Mouse (Mus musculus): ENCODE measurements around the gene Frmd8. TPM values are rescaled to one million over a fixed set of nuclear protein-coding genes. Genes with fewer than 3 reads are reported as not detected.

Gene Frmd8
- polyA plus RNA-seq, 1 experiment from 2014 or later, result 44.6 TPM

DNA sequence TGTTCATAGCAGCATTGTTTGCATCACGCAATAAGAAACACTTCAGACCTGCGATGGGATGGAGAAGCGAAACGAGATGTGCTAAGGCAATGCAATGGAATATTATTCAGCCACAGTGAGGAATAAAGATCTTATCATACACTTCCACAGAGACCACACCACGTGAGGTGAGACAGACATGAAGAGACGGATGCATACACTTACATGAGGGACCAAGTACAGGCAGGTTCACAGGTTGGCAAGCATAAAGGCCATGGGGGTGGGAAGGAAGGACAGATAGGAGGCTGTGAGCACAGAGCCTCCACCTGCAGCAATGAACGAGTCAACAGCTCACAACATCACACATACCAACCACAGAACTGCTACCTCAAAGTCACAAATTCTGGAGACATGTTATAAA, 44.3 kb downstream of the Frmd8 start:
- H3K9me3 ChIP-seq, result no peaks in the 10 kb centered on the region
- H3K36me3 ChIP-seq (replicated peaks), result no peaks in the 10 kb centered on the region
- 92% methylated on average over 7 of the region's 7 CpGs for WGBS
- no peak for DNase-seq (ENCODE audit: low spot score)
- H3K27me3 ChIP-seq (replicated peaks; ENCODE audit: low read depth, poor library complexity, severe bottlenecking), result no peaks in the 10 kb centered on the region
- no peak overlapping the region for H3K27ac ChIP-seq (replicated peaks)
- H3K4me3 ChIP-seq, result no peak overlapping the region
- peaks cover 12% of the 10 kb centered on the region; the same call in 1 of the 2 replicates for H3K4me1 ChIP-seq

DNA sequence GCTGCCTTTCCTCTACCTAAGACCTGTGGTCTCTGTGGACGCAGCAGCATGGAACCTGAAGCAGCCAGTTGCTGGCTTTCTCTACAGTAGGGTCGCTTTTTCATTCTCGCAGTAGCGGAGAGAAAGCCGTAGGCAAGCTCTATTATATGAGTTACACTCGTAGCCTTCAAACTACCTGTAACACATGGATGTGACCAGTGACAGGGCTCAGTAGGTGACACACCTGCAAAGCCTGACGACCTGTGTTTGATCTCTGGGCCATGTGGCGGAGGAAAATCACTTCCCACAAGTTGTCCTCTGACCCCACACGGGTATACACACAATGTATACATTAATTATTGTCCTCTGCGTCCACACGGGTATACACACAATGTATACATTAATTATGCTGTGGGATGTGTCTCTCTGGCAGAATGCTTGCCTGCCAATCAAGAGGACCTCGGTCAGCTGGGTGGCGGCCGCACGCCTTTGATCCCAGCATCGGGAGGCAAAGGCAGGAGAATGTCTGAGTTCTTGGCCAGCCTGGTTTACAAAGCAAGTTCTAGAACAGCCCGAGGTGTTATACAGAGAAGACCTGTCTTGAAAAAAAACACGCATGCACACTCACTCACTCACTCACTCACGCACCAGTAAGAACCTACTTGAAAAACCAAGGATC, 45.0 kb downstream of the Frmd8 start:
- Histone ChIP-seq H3K4me1 (peaks cover 12% of the 10 kb centered on the region; the same call in 1 of the 2 replicates), H3K36me3 (replicated peaks) (no peaks in the 10 kb centered on the region), H3K27me3 (replicated peaks; ENCODE audit: low read depth, poor library complexity, severe bottlenecking) (no peaks in the 10 kb centered on the region), H3K4me3 (no peak overlapping the region), H3K27ac (replicated peaks) (no peak overlapping the region), H3K9me3 (no peaks in the 10 kb centered on the region)
- DNase-seq (ENCODE audit: low spot score), result no peak
- WGBS, result 86% methylated on average over 19 of the region's 19 CpGs

DNA sequence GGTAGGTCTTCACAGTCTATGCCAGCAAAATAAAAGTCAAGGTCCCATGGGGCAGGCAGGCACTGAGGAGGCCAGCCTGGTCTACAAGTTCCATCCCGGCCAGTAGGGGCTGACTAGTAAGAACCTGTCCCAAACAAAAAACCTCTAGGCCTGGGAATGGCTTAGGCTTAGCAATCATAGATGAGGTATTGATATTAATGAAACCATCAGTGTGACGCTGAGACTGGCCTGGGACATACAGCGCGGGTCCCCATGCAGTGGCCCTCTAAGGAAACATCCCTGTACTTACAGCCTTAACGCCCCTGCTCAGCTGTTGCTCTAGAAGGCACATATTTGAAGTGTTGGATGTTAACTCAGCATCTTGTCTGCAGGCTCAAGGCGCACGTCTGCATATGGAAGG, 46.2 kb downstream of the Frmd8 start:
- no peak for DNase-seq (ENCODE audit: low spot score)
- no peaks in the 10 kb centered on the region for H3K27me3 ChIP-seq (replicated peaks; ENCODE audit: low read depth, poor library complexity, severe bottlenecking)
- 0 out of 2 replicates have a peak overlapping the region, but pooled peaks have one; percentile 12 for H3K27ac ChIP-seq (replicated peaks)
- no peak overlapping the region for H3K4me3 ChIP-seq
- 92% methylated on average over 7 of the region's 7 CpGs for WGBS
- no peaks in the 10 kb centered on the region for H3K36me3 ChIP-seq (replicated peaks)
- no peaks in the 10 kb centered on the region for H3K9me3 ChIP-seq
- peaks cover 23% of the 10 kb centered on the region for H3K4me1 ChIP-seq

DNA sequence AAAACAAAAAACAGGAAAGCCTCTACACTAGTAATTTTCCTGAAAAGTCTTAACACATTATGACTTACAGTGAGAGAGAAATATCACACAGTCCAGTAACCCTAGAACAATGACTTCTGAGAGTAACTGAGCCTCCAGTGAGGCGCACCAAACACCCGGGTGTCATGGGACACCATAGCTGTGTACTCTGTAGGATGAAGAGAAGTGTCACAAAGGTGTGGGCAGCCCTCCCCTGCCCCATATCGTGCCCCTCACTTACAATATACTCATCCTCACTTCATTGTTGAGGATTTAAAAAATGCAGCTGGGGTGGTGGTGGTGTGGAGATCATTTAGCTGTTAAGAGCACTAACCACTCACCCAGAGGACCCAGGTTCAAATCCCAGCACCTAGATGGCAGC, 46.9 kb downstream of the Frmd8 start:
- no peaks in the 10 kb centered on the region for H3K36me3 ChIP-seq (replicated peaks)
- WGBS, result 90% methylated on average over 3 of the region's 3 CpGs

DNA sequence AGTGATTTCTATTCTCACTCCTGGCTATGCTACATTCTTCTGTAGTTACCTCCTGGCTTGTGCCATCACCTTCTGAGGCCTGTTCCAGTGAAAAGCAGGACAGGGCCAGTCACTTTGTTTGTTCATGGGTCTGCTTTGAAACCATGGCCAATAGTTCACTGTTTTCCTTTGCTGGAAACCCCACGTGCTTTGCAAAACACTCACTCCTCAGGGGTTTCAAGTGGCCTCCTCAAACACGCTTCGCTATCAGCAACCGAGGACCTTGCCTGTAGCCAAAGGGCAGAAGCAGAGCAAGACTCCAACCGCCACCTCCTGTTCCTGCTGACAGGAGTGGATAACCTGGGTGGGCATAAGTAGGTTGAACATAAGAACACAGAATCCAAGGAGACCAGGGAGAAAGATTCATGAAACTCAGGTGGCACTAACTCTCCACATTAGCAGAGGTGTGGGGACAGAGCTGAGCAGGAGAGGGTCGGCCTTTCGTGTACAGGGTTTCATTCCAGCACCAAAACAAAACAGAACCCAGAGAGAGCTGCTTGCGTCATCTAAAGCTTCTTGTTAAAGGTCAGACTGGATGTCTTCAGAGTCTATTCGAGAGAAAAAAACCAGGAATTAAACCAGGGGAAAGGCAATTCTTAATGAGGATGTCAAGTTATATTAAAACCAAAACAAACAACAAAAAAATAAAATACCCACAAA, 47.5 kb downstream of the Frmd8 start:
- 70% methylated on average over 9 of the region's 9 CpGs for WGBS
- no peaks in the 10 kb centered on the region for H3K27me3 ChIP-seq (replicated peaks; ENCODE audit: low read depth, poor library complexity, severe bottlenecking)
- peaks cover 31% of the 10 kb centered on the region for H3K4me1 ChIP-seq
- no peak overlapping the region for H3K4me3 ChIP-seq
- H3K36me3 ChIP-seq (replicated peaks), result no peaks in the 10 kb centered on the region
- DNase-seq (ENCODE audit: low spot score), result no peak
- H3K27ac ChIP-seq (replicated peaks), result no peak overlapping the region
- H3K9me3 ChIP-seq, result no peaks in the 10 kb centered on the region

More for the DNA sequence above, 46.9 kb downstream of the Frmd8 start:
- DNase-seq (ENCODE audit: low spot score), result no peak
- Histone ChIP-seq H3K9me3 (no peaks in the 10 kb centered on the region), H3K4me3 (no peak overlapping the region), H3K27ac (replicated peaks) (no peak overlapping the region), H3K27me3 (replicated peaks; ENCODE audit: low read depth, poor library complexity, severe bottlenecking) (no peaks in the 10 kb centered on the region), H3K4me1 (peaks cover 25% of the 10 kb centered on the region)

DNA sequence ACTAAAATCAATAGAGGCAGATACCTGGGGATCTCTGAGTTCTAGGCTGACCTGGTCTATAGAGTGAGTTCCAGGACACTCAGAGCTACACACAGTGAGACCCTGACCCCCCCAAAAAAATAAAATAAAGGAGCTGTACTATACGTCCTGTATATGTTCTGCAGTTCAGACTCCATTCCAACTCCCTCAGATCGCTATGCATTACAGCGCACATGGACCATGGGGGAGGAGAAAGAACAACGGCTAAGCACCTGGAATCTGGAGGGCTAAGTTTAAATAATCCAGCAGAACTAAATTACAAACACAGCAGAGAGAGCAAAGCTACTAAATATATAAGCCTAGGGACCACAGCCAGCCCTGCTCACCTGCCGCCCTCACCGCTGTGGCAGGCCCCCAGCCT, 48.0 kb downstream of the Frmd8 start:
- H3K9me3 ChIP-seq, result no peaks in the 10 kb centered on the region
- H3K4me1 ChIP-seq, result peaks cover 36% of the 10 kb centered on the region
- no peaks in the 10 kb centered on the region for H3K27me3 ChIP-seq (replicated peaks; ENCODE audit: low read depth, poor library complexity, severe bottlenecking)
- no peak for DNase-seq (ENCODE audit: low spot score)
- WGBS, result 82% methylated on average over 6 of the region's 6 CpGs
- no peaks in the 10 kb centered on the region for H3K36me3 ChIP-seq (replicated peaks)
- no peak overlapping the region for H3K27ac ChIP-seq (replicated peaks)
- H3K4me3 ChIP-seq, result no peak overlapping the region

DNA sequence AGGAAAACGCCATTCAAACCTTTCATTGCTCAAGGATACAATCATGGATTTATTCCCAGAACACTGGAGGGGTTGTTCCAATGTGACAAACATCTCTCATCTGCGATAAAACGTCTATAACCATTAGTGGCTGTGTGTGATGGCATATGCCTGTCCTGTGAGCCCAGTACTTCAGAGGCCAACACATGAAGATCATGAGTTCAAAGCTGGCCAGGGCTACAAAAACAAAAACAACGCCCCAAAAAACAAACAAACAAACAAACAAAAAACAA, 48.4 kb downstream of the Frmd8 start:
- WGBS, result 80% methylated on average over 4 of the region's 4 CpGs
- Histone ChIP-seq H3K27ac (replicated peaks) (no peak overlapping the region), H3K36me3 (replicated peaks) (no peaks in the 10 kb centered on the region), H3K27me3 (replicated peaks; ENCODE audit: low read depth, poor library complexity, severe bottlenecking) (no peaks in the 10 kb centered on the region), H3K4me1 (peaks cover 40% of the 10 kb centered on the region), H3K4me3 (no peak overlapping the region), H3K9me3 (no peaks in the 10 kb centered on the region)
- no peak for DNase-seq (ENCODE audit: low spot score)

DNA sequence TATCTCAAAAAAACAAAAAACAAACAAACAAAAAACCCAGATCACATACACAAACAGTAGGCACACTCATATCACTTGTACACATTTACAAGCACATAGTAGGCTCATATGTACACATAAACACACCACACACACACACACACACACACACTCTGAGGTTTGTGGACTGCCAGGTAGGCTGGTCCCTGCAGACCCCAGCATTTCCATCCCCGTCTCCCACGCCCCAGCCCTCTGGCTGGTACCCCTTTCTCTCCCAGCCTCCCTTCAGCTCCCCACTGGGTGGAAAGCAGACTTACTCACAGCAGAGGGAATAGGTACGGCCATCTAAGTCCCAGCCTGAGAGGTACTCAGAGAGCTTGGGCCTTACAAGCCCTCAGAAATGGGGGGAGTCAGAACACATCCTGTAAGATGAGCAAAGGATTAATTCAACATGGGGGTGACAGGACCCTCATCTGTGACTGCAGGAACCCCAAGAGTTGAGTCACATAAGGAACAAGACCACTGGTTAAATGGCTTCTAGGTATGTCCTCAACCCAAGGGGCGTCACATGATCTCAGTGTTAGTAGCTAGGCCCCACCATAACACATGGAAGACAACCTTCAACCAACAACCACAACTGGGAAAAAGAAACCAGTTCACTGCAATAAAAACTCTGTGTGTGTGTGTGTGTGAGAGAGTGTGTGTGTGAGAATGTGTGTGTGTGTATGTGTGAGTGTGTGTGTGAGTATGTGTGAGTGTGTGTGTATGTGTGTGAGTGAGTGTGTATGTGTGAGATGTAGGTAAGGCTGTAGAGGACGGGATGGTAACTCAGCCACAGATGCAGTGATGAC, 49.0 kb downstream of the Frmd8 start:
- H3K4me3 ChIP-seq, result no peak overlapping the region
- H3K4me1 ChIP-seq, result peaks cover 40% of the 10 kb centered on the region
- no peaks in the 10 kb centered on the region for H3K9me3 ChIP-seq
- no peak for DNase-seq (ENCODE audit: low spot score)
- WGBS, result 91% methylated on average over 5 of the region's 5 CpGs
- no peaks in the 10 kb centered on the region for H3K27me3 ChIP-seq (replicated peaks; ENCODE audit: low read depth, poor library complexity, severe bottlenecking)
- no peaks in the 10 kb centered on the region for H3K36me3 ChIP-seq (replicated peaks)
- H3K27ac ChIP-seq (replicated peaks), result no peak overlapping the region

DNA sequence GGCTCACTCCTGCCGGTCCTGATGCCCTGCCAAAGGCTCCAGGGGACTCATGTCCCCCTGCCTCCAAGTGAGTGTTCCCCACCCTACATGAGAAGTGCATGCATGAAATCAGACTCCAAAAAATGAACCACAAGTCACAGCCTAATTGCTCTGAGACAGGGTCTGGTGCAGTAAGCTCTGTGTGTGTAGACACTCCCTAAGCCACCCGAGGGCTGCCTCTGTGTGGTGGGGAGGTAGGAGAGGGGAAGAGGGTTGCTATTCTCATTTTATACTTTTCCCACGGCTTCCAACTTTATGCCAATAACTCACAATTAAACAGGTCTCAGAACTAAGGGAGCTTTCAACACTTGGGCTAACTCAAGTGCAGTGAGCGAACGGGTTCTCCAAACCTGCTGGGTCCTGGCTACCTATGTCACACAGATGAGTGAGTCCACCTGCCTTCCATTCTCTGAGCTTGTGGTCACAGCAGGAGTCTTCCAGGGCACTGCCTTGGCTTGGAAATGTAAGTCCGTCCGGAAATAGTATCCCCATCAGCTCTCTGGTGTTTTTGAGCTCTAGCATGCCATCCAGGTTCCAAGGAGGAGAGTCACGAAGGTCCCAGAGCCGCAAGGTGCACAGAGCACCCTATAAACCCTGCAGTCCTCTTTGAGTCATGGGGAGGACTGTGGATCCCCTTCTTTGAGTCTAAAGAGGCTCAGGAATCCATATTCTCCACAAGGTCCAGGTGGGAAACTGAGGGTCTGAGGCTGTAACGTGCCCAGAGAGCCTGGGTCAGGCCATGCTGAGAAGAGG, 50.1 kb downstream of the Frmd8 start:
- 77% methylated on average over 10 of the region's 10 CpGs for WGBS
- Histone ChIP-seq H3K36me3 (replicated peaks) (no peaks in the 10 kb centered on the region), H3K27ac (replicated peaks) (no peak overlapping the region), H3K9me3 (no peaks in the 10 kb centered on the region), H3K27me3 (replicated peaks; ENCODE audit: low read depth, poor library complexity, severe bottlenecking) (no peaks in the 10 kb centered on the region), H3K4me3 (no peak overlapping the region), H3K4me1 (peaks cover 40% of the 10 kb centered on the region)
- no peak for DNase-seq (ENCODE audit: low spot score)

DNA sequence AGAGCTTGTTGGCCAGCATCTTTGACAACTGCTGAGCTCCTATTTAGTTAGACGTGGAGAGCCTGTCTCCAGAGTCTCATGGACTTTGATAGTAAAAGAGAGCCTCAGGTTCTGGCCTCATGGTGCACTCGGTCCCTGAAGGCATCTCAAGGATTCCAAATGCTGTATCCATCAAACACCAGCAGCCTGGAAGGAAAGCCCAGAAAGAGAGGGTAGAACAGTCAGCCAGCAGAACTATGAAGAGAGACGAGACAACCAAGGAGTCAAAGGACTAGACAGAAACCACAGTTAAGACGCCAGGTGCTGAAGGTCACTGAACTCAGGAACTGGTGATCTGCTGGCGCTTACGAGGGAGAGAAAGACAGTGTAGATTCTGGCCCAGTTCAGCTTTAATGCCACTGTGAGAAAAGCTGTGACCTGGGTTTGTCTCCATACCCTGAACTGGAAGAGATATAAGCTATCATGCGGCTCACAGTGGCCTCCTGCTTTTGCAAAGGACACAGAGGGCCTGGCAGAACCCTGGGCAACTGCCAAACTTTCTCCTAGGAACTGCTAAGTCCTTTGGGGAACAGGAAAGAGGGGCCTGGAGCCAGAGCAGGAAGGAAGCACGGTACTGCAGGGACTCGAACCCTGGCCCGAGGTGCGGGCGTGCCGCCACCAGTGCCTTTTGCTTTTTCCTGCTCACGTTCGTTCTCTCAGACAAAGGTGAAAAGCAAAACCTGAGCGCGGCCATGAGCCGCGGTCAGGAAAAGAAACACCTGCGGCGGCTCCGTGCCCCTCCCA, 50.8 kb downstream of the Frmd8 start:
- Histone ChIP-seq H3K4me3 (no peak overlapping the region), H3K4me1 (peaks cover 44% of the 10 kb centered on the region), H3K9me3 (no peaks in the 10 kb centered on the region), H3K36me3 (replicated peaks) (no peaks in the 10 kb centered on the region), H3K27ac (replicated peaks) (no peak overlapping the region; the same call in 1 of the 2 replicates), H3K27me3 (replicated peaks; ENCODE audit: low read depth, poor library complexity, severe bottlenecking) (no peaks in the 10 kb centered on the region)
- 67% methylated on average over 22 of the region's 22 CpGs for WGBS
- no peak for DNase-seq (ENCODE audit: low spot score)

DNA sequence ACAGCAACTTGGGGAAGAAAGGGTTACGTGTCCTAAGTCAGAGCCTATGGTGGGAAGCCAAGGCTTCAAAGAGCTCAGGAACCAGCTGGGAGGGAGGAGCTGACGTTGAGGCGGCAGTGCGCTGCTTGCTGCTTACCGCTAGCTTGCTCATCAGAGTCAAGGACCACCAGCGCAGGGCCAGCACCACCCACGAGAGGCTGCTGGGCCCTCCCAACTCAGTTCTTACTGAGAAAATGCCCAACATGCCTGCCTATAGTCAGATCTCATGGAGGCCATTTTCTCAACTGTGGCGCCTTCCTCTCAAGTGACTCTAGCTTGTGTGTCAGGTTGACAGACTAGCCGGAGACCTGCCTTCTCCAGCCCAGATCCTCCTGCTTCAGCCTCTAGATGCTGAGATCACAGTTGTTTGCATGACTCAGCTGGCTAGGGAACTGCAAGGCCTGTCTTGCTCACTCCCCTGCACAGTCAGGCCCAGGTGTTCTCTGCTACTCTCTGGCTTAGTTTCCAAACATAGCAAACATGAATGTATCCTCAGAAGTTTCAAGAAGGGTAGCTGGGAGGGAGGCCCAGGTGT, 51.7 kb downstream of the Frmd8 start:
- Histone ChIP-seq H3K4me1 (peaks cover 52% of the 10 kb centered on the region), H3K9me3 (no peaks in the 10 kb centered on the region), H3K4me3 (peak overlapping the region; percentile 34), H3K27me3 (replicated peaks; ENCODE audit: low read depth, poor library complexity, severe bottlenecking) (no peaks in the 10 kb centered on the region), H3K36me3 (replicated peaks) (no peaks in the 10 kb centered on the region), H3K27ac (replicated peaks) (peak overlapping the region; percentile 69)
- peak; percentile 77 for DNase-seq (ENCODE audit: low spot score)
- 21% methylated on average over 9 of the region's 9 CpGs for WGBS
